Mouse (Mus musculus): ENCODE results near the gene Mief2.

- TF ChIP-seq MEF2A (IDR thresholded peaks at IDR 0.05; ENCODE audit: extremely low read depth, insufficient replicate concordance, low read depth, low read length, poor library complexity, severe bottlenecking): no peak
- peak; percentile 87 to 96 for TF ChIP-seq POLR2A (IDR thresholded peaks at IDR 0.05; ENCODE audit: control insufficient read depth in 1 of 2, insufficient read depth in 1 of 2, low read depth in 1 of 2, low read length in 2 of 2, poor library complexity in 1 of 2)
- TF ChIP-seq CTCF (IDR thresholded peaks at IDR 0.05 in 2 of 3, conservative IDR thresholded peaks at IDR 0.05 in 1 of 3; ENCODE audit: control insufficient read depth in 1 of 3, insufficient read depth in 1 of 3, low read depth in 2 of 3, low read length in 3 of 3, poor library complexity in 1 of 3, severe bottlenecking in 1 of 3): no peak
- TF ChIP-seq RCOR1 (IDR thresholded peaks at IDR 0.05; ENCODE audit: low read depth, low read length): peak; percentile 20; the same call in 1 of the 2 replicates
- 0 out of 2 replicates have a peak, but pooled peaks have one; percentile 2 for TF ChIP-seq GATA1 (IDR thresholded peaks at IDR 0.05; ENCODE audit: low read depth, low read length)
- TF ChIP-seq ZNF384 (IDR thresholded peaks at IDR 0.05; ENCODE audit: low read depth, low read length): no peak
- peak; percentile 93 for TF ChIP-seq MAX (IDR thresholded peaks at IDR 0.05; ENCODE audit: low read length)
- peak; percentile 86 for TF ChIP-seq TBP (IDR thresholded peaks at IDR 0.05; ENCODE audit: low read depth, low read length)
Observed at GRCm38 (mm10) chr11:60776829-60777740, 48.9 kb downstream of the Mief2 start, which contains the start of the genes Top3a and Smcr8.

All from MEL (cell line).